Mouse (Mus musculus): ENCODE measurements at regions not wholly inside any gene's neighbourhood (a gene's known extent, or its start where the extent isn't known, plus 50 kb on each side); places are given as distances from the start of the nearest gene placed in this dataset.

- Histone ChIP-seq H3K4me1 (ENCODE audit: insufficient read depth) (no peaks in the 10 kb centered on the region), H3K9me3 (ENCODE audit: low read length) (no peaks in the 10 kb centered on the region), H3K4me2 (ENCODE audit: low read depth, low read length) (no peak overlapping the region), H3K36me3 (replicated peaks; ENCODE audit: insufficient read depth, low read length) (no peaks in the 10 kb centered on the region), H3K4me3 (ENCODE audit: low read depth, low read length) (no peak overlapping the region), H3K27me3 (ENCODE audit: insufficient read depth, low read length) (no peaks in the 10 kb centered on the region), H3K27ac (ENCODE audit: low read depth) (no peak overlapping the region), H3K9ac (replicated peaks) (no peak overlapping the region)
- ATAC-seq, result no peak
- DNase-seq, result no peak
- WGBS (ENCODE audit: insufficient replicate concordance), result 56% methylated on average over 5 of the region's 5 CpGs
- TF ChIP-seq EP300 (IDR thresholded peaks at IDR 0.05; ENCODE audit: low read depth) (no peak), CTCF (IDR thresholded peaks at IDR 0.05; ENCODE audit: low read depth) (no peak)
Measured at GRCm38 (mm10) chr15:5414401-5414800, 170.4 kb upstream of the Ptger4 start.

- ATAC-seq, result no peak
- no peak overlapping the region for H3K4me2 ChIP-seq (ENCODE audit: low read depth, low read length)
- no peaks in the 10 kb centered on the region for H3K9me3 ChIP-seq (ENCODE audit: low read length)
- no peak overlapping the region for H3K4me3 ChIP-seq (ENCODE audit: low read depth, low read length)
- no peak overlapping the region for H3K27ac ChIP-seq (ENCODE audit: low read depth)
- H3K4me1 ChIP-seq (ENCODE audit: insufficient read depth), result no peaks in the 10 kb centered on the region
- H3K9ac ChIP-seq (replicated peaks), result no peak overlapping the region
- H3K27me3 ChIP-seq (ENCODE audit: insufficient read depth, low read length), result no peaks in the 10 kb centered on the region
- TF ChIP-seq EP300 (IDR thresholded peaks at IDR 0.05; ENCODE audit: low read depth), result no peak
- TF ChIP-seq CTCF (IDR thresholded peaks at IDR 0.05; ENCODE audit: low read depth), result no peak
- DNase-seq, result no peak
- 42% methylated on average over 3 of the region's 3 CpGs for WGBS (ENCODE audit: insufficient replicate concordance)
- no peaks in the 10 kb centered on the region for H3K36me3 ChIP-seq (replicated peaks; ENCODE audit: insufficient read depth, low read length)
Measured at GRCm38 (mm10) chr15:5416031-5416430, 172.0 kb upstream of the Ptger4 start.

GRCm38 (mm10) chr15:5426641-5427040 lies 182.7 kb upstream of the Ptger4 start:
- Histone ChIP-seq H3K36me3 (replicated peaks; ENCODE audit: insufficient read depth, low read length) (no peaks in the 10 kb centered on the region), H3K4me2 (ENCODE audit: low read depth, low read length) (no peak overlapping the region), H3K9me3 (ENCODE audit: low read length) (no peaks in the 10 kb centered on the region), H3K27ac (ENCODE audit: low read depth) (no peak overlapping the region), H3K4me1 (ENCODE audit: insufficient read depth) (no peaks in the 10 kb centered on the region), H3K27me3 (ENCODE audit: insufficient read depth, low read length) (no peaks in the 10 kb centered on the region), H3K4me3 (ENCODE audit: low read depth, low read length) (no peak overlapping the region), H3K9ac (replicated peaks) (no peak overlapping the region)
- ATAC-seq (no peak), DNase-seq (no peak)
- 72% methylated on average over 3 of the region's 3 CpGs for whole genome bisulfite sequencing (ENCODE audit: insufficient replicate concordance)
- TF ChIP-seq EP300 (IDR thresholded peaks at IDR 0.05; ENCODE audit: low read depth) (no peak), CTCF (IDR thresholded peaks at IDR 0.05; ENCODE audit: low read depth) (no peak)

GRCm38 (mm10) chr15:5427319-5428048 lies 183.5 kb upstream of the Ptger4 start:
- no peak overlapping the region for H3K27ac ChIP-seq (ENCODE audit: low read depth)
- H3K4me3 ChIP-seq (ENCODE audit: low read depth, low read length), result no peak overlapping the region
- H3K4me2 ChIP-seq (ENCODE audit: low read depth, low read length), result no peak overlapping the region
- no peaks in the 10 kb centered on the region for H3K4me1 ChIP-seq (ENCODE audit: insufficient read depth)
- no peak for TF ChIP-seq CTCF (IDR thresholded peaks at IDR 0.05; ENCODE audit: low read depth)
- TF ChIP-seq EP300 (IDR thresholded peaks at IDR 0.05; ENCODE audit: low read depth), result no peak
- H3K36me3 ChIP-seq (replicated peaks; ENCODE audit: insufficient read depth, low read length), result no peaks in the 10 kb centered on the region
- ATAC-seq, result no peak
- H3K27me3 ChIP-seq (ENCODE audit: insufficient read depth, low read length), result no peaks in the 10 kb centered on the region
- DNase-seq, result no peak
- H3K9ac ChIP-seq (replicated peaks), result no peak overlapping the region
- no peaks in the 10 kb centered on the region for H3K9me3 ChIP-seq (ENCODE audit: low read length)
- 82% methylated on average over 7 of the region's 7 CpGs for WGBS (ENCODE audit: insufficient replicate concordance)

- no peak for ATAC-seq
Measured at GRCm38 (mm10) chr15:5432018-5432417, 188.0 kb upstream of the Ptger4 start.

GRCm38 (mm10) chr15:5437020-5437419 lies 193.0 kb upstream of the Ptger4 start:
- no peaks in the 10 kb centered on the region for H3K4me1 ChIP-seq (ENCODE audit: insufficient read depth)
- no peak overlapping the region for H3K4me3 ChIP-seq (ENCODE audit: low read depth, low read length)
- H3K4me2 ChIP-seq (ENCODE audit: low read depth, low read length), result no peak overlapping the region
- DNase-seq, result no peak
- H3K9me3 ChIP-seq (ENCODE audit: low read length), result no peaks in the 10 kb centered on the region
- no peak overlapping the region for H3K27ac ChIP-seq (ENCODE audit: low read depth)
- WGBS (ENCODE audit: insufficient replicate concordance), result 68% methylated on average over 1 of the region's 1 CpGs
- no peaks in the 10 kb centered on the region for H3K27me3 ChIP-seq (ENCODE audit: insufficient read depth, low read length)
- TF ChIP-seq EP300 (IDR thresholded peaks at IDR 0.05; ENCODE audit: low read depth) (no peak), CTCF (IDR thresholded peaks at IDR 0.05; ENCODE audit: low read depth) (no peak)
- no peak for ATAC-seq
- no peak overlapping the region for H3K9ac ChIP-seq (replicated peaks)
- H3K36me3 ChIP-seq (replicated peaks; ENCODE audit: insufficient read depth, low read length), result no peaks in the 10 kb centered on the region

More at GRCm38 (mm10) chr15:5432018-5432417, 188.0 kb upstream of the Ptger4 start:
- no peaks in the 10 kb centered on the region for H3K4me1 ChIP-seq (ENCODE audit: insufficient read depth)
- DNase-seq, result no peak
- H3K4me2 ChIP-seq (ENCODE audit: low read depth, low read length), result no peak overlapping the region
- no peak overlapping the region for H3K27ac ChIP-seq (ENCODE audit: low read depth)
- no peak overlapping the region for H3K9ac ChIP-seq (replicated peaks)
- 65% methylated on average over 2 of the region's 2 CpGs for WGBS (ENCODE audit: insufficient replicate concordance)
- no peak overlapping the region for H3K4me3 ChIP-seq (ENCODE audit: low read depth, low read length)
- TF ChIP-seq EP300 (IDR thresholded peaks at IDR 0.05; ENCODE audit: low read depth) (no peak), CTCF (IDR thresholded peaks at IDR 0.05; ENCODE audit: low read depth) (no peak)
- no peaks in the 10 kb centered on the region for H3K36me3 ChIP-seq (replicated peaks; ENCODE audit: insufficient read depth, low read length)
- H3K9me3 ChIP-seq (ENCODE audit: low read length), result no peaks in the 10 kb centered on the region
- H3K27me3 ChIP-seq (ENCODE audit: insufficient read depth, low read length), result no peaks in the 10 kb centered on the region

Measured in liver, postnatal 0 days (tissue).